Mouse (Mus musculus): ENCODE results near the gene Mob3c. TPM values are rescaled to one million over a fixed set of nuclear protein-coding genes. Genes with fewer than 3 reads are reported as not detected.

Gene Mob3c
- polyA plus RNA-seq, 1 experiment from 2014 or later: 12.4 TPM

GRCm38 (mm10) chr4:115838196-115838595, 10.3 kb downstream of the Mob3c start:
- H3K27me3 ChIP-seq (replicated peaks): no peaks in the 10 kb centered on the region
- peak overlapping the region; percentile 76 for H3K4me2 ChIP-seq (replicated peaks)
- H3K4me1 ChIP-seq (replicated peaks): peaks cover 5% of the 10 kb centered on the region; the same call in 1 of the 2 replicates
- no peak overlapping the region for H3K9ac ChIP-seq
- H3K36me3 ChIP-seq: peaks cover 3% of the 10 kb centered on the region
- no peak overlapping the region for H3K27ac ChIP-seq
- ATAC-seq: no peak
- H3K9me3 ChIP-seq: no peaks in the 10 kb centered on the region
- 78% methylated on average over 4 of the region's 4 CpGs for WGBS
- no peak overlapping the region for H3K4me3 ChIP-seq (replicated peaks)

- H3K27me3 ChIP-seq (replicated peaks): no peaks in the 10 kb centered on the region
- peaks cover 5% of the 10 kb centered on the region; the same call in 1 of the 2 replicates for H3K4me1 ChIP-seq (replicated peaks)
- ATAC-seq: peak; percentile 97
- peak within 1 kb of the TSS; percentile 76 for H3K4me2 ChIP-seq (replicated peaks)
- H3K9me3 ChIP-seq: no peaks in the 10 kb centered on the region
- H3K36me3 ChIP-seq: peaks cover 3% of the 10 kb centered on the region
- peak within 1 kb of the TSS; percentile 75 for H3K4me3 ChIP-seq (replicated peaks)
- H3K9ac ChIP-seq: peak within 1 kb of the TSS; percentile 73
- peak within 1 kb of the TSS; percentile 44; the same call in 1 of the 2 replicates for H3K27ac ChIP-seq
- 1% methylated on average over 51 of the region's 51 CpGs for WGBS
Observed at GRCm38 (mm10) chr4:115838696-115839641, 11.1 kb downstream of the Mob3c start, which contains the start of gene Mknk1. Mknk1 (plus strand) TSS chr4:115839198.

DNA sequence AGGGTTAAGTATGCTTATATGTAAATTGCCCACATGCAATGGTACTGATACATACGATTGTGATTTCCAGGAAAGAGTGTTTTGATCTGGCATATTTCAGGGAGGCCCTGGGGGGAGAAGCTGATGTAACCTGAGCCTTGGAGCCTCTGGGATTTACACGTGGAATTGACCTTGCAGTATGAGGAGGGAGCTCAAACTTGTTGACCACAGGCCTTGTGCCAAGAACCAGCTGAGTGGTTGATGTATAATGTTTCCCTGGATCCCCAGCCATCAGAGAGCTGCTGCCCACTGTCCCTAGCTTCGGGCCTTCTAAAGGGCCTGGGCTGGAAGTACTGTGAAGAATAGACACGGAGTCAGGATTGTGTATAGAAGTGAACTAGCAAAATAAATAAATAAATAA, 12.1 kb downstream of the Mob3c start:
- Histone ChIP-seq H3K27me3 (replicated peaks) (no peaks in the 10 kb centered on the region), H3K36me3 (no peaks in the 10 kb centered on the region), H3K27ac (no peak overlapping the region), H3K9ac (no peak overlapping the region), H3K4me1 (replicated peaks) (peaks cover 5% of the 10 kb centered on the region; the same call in 1 of the 2 replicates), H3K4me2 (replicated peaks) (peak overlapping the region; percentile 76), H3K4me3 (replicated peaks) (peak overlapping the region; percentile 75), H3K9me3 (no peaks in the 10 kb centered on the region)
- no peak for ATAC-seq
- 46% methylated on average over 4 of the region's 4 CpGs for WGBS

- Histone ChIP-seq H3K27ac (no peak overlapping the region), H3K4me1 (replicated peaks) (peaks cover 5% of the 10 kb centered on the region; the same call in 1 of the 2 replicates), H3K9me3 (no peaks in the 10 kb centered on the region), H3K4me2 (replicated peaks) (no peak overlapping the region), H3K4me3 (replicated peaks) (no peak overlapping the region), H3K27me3 (replicated peaks) (no peaks in the 10 kb centered on the region), H3K36me3 (no peaks in the 10 kb centered on the region), H3K9ac (no peak overlapping the region)
- ATAC-seq: no peak
- WGBS: 93% methylated on average over 4 of the region's 4 CpGs
Observed at GRCm38 (mm10) chr4:115840842-115841241, 12.9 kb downstream of the Mob3c start.

DNA sequence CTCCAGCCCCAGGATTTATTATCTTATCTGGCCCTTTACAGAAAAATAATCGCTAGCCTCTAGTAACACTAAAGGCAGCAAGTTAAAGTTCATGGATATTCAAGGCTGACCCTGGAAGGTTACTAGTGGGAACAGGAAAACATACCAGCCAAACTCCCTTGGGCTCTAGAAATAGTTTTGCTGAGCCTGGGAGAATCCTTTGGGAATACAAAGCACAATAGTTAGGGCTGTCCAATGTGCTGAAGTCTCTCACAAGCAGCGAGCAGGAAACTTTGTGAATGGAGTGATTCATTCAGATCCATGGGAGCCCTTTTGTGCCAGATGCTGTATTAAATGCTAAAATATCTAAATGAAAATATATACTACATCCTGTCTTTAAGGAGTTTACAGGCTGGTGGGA, 18.8 kb downstream of the Mob3c start:
- H3K27ac ChIP-seq: no peak overlapping the region
- no peak overlapping the region for H3K4me2 ChIP-seq (replicated peaks)
- H3K36me3 ChIP-seq: no peaks in the 10 kb centered on the region; the same call in 1 of the 2 replicates
- 50% methylated on average over 2 of the region's 2 CpGs for WGBS
- H3K9ac ChIP-seq: no peak overlapping the region
- no peaks in the 10 kb centered on the region for H3K9me3 ChIP-seq
- ATAC-seq: no peak
- H3K4me1 ChIP-seq (replicated peaks): 0 out of 2 replicates have a peak, but pooled peaks cover 2% of the 10 kb centered on the region
- H3K27me3 ChIP-seq (replicated peaks): no peaks in the 10 kb centered on the region
- no peak overlapping the region for H3K4me3 ChIP-seq (replicated peaks)

DNA sequence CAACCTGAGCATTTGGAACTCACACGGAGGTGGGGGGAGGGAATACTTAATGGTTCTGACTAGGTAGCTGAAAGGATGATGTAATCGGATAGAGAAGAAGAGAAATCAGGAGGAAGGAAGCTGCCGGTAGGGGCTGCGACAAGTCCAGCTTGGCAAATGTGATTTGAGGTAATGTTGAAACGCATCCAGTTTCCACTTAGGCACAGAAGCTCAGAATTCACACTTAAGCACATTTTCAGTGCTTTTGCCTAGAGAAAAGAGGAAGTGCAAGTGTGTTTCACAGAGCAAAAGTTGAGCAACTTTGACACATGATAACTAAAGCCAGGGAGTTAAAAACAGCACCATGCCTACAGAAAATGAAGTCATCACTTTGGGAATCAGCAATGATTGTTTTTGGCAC, 19.5 kb downstream of the Mob3c start:
- Histone ChIP-seq H3K27me3 (replicated peaks) (no peaks in the 10 kb centered on the region), H3K4me2 (replicated peaks) (no peak overlapping the region), H3K9me3 (no peaks in the 10 kb centered on the region), H3K27ac (no peak overlapping the region), H3K4me3 (replicated peaks) (no peak overlapping the region), H3K9ac (no peak overlapping the region), H3K4me1 (replicated peaks) (0 out of 2 replicates have a peak, but pooled peaks cover 2% of the 10 kb centered on the region), H3K36me3 (no peaks in the 10 kb centered on the region; the same call in 1 of the 2 replicates)
- no peak for ATAC-seq
- 58% methylated on average over 5 of the region's 5 CpGs for WGBS

GRCm38 (mm10) chr4:115848083-115848482, 20.2 kb downstream of the Mob3c start:
- Histone ChIP-seq H3K9ac (no peak overlapping the region), H3K4me3 (replicated peaks) (no peak overlapping the region), H3K36me3 (no peaks in the 10 kb centered on the region; the same call in 1 of the 2 replicates), H3K9me3 (no peaks in the 10 kb centered on the region), H3K27me3 (replicated peaks) (no peaks in the 10 kb centered on the region), H3K27ac (no peak overlapping the region), H3K4me2 (replicated peaks) (no peak overlapping the region), H3K4me1 (replicated peaks) (0 out of 2 replicates have a peak, but pooled peaks cover 2% of the 10 kb centered on the region)
- 88% methylated on average over 1 of the region's 1 CpGs for whole genome bisulfite sequencing
- ATAC-seq: no peak

GRCm38 (mm10) chr4:115848990-115849677, 21.2 kb downstream of the Mob3c start:
- no peak overlapping the region for H3K4me3 ChIP-seq (replicated peaks)
- no peaks in the 10 kb centered on the region for H3K9me3 ChIP-seq
- no peaks in the 10 kb centered on the region; the same call in 1 of the 2 replicates for H3K36me3 ChIP-seq
- peak; percentile 94 for ATAC-seq
- H3K4me2 ChIP-seq (replicated peaks): no peak overlapping the region
- H3K4me1 ChIP-seq (replicated peaks): 0 out of 2 replicates have a peak, but pooled peaks cover 2% of the 10 kb centered on the region
- H3K27me3 ChIP-seq (replicated peaks): no peaks in the 10 kb centered on the region
- no peak overlapping the region for H3K27ac ChIP-seq
- WGBS: 47% methylated on average over 8 of the region's 8 CpGs
- no peak overlapping the region for H3K9ac ChIP-seq

DNA sequence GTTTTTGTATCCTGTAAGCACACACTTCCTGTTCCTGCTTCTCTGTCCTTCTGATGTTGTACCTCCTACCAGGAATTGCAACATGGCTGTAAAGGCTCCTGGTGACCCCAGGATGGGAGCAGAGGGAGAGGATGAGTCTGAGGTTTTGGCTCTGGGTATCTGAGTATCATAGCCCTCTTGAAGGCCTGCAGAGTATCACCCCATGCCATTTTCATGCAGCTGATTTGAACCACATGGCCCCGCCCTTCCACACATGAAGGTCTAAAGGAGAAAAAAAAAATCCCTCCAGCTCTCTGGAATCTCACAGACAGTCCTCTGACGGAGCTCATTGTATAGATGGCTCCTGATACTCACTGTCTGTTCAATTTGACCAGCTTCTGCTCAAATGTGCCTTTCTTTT, 22.2 kb downstream of the Mob3c start:
- Histone ChIP-seq H3K36me3 (no peaks in the 10 kb centered on the region; the same call in 1 of the 2 replicates), H3K4me2 (replicated peaks) (no peak overlapping the region), H3K9ac (no peak overlapping the region), H3K27me3 (replicated peaks) (no peaks in the 10 kb centered on the region), H3K4me1 (replicated peaks) (0 out of 2 replicates have a peak, but pooled peaks cover 2% of the 10 kb centered on the region), H3K9me3 (no peaks in the 10 kb centered on the region), H3K4me3 (replicated peaks) (no peak overlapping the region), H3K27ac (no peak overlapping the region)
- ATAC-seq: no peak
- 79% methylated on average over 2 of the region's 2 CpGs for WGBS

- no peak overlapping the region for H3K9ac ChIP-seq
- 0 out of 2 replicates have a peak, but pooled peaks cover 2% of the 10 kb centered on the region for H3K4me1 ChIP-seq (replicated peaks)
- WGBS: 39% methylated on average over 2 of the region's 2 CpGs
- ATAC-seq: no peak
- no peaks in the 10 kb centered on the region for H3K27me3 ChIP-seq (replicated peaks)
- no peak overlapping the region for H3K4me3 ChIP-seq (replicated peaks)
- H3K9me3 ChIP-seq: no peaks in the 10 kb centered on the region
- H3K36me3 ChIP-seq: no peaks in the 10 kb centered on the region; the same call in 1 of the 2 replicates
- H3K27ac ChIP-seq: no peak overlapping the region
- no peak overlapping the region for H3K4me2 ChIP-seq (replicated peaks)
Observed at GRCm38 (mm10) chr4:115850631-115851030, 22.7 kb downstream of the Mob3c start.

DNA sequence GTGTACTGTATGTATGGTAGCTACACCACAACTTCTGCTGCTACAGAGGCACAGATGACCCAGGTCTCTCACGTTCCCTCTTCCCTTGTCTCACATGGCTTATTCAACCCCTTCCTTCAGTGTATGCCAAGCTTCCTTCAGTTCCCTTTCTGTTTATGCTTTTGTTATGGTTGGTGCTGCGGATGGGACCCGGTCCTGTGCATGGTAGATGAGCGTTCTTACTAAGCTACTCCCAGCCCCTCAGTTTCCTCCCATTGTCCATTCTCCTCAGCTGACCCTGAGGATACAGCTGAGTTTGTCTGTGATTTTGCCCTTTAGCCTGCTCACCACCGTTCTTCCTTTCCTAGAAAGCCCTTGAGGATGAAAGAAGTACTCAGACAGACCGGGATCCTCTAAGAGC, 23.7 kb downstream of the Mob3c start:
- no peaks in the 10 kb centered on the region for H3K27me3 ChIP-seq (replicated peaks)
- no peak overlapping the region for H3K4me3 ChIP-seq (replicated peaks)
- no peak overlapping the region for H3K9ac ChIP-seq
- H3K36me3 ChIP-seq: no peaks in the 10 kb centered on the region; the same call in 1 of the 2 replicates
- H3K27ac ChIP-seq: no peak overlapping the region
- ATAC-seq: no peak
- no peak overlapping the region for H3K4me2 ChIP-seq (replicated peaks)
- WGBS: 85% methylated on average over 6 of the region's 6 CpGs
- 0 out of 2 replicates have a peak, but pooled peaks cover 2% of the 10 kb centered on the region for H3K4me1 ChIP-seq (replicated peaks)
- no peaks in the 10 kb centered on the region for H3K9me3 ChIP-seq

- Histone ChIP-seq H3K36me3 (peaks cover 8% of the 10 kb centered on the region), H3K27ac (no peak overlapping the region), H3K27me3 (replicated peaks) (no peaks in the 10 kb centered on the region), H3K9ac (no peak overlapping the region), H3K9me3 (no peaks in the 10 kb centered on the region), H3K4me2 (replicated peaks) (no peak overlapping the region), H3K4me3 (replicated peaks) (no peak overlapping the region), H3K4me1 (replicated peaks) (no peaks in the 10 kb centered on the region)
- ATAC-seq: no peak
- 66% methylated on average over 6 of the region's 6 CpGs for WGBS
Observed at GRCm38 (mm10) chr4:115855100-115855499, 27.2 kb downstream of the Mob3c start.
